Mouse (Mus musculus): ENCODE results near the gene Fam174b.

GRCm38 (mm10) chr7:73721764-73722163, 18.3 kb upstream of the Fam174b start:
- TF ChIP-seq CTCF (IDR thresholded peaks at IDR 0.05; ENCODE audit: low read depth) (no peak), EP300 (IDR thresholded peaks at IDR 0.05; ENCODE audit: low read depth) (no peak)
